Mouse (Mus musculus): Measurements from ENCODE around the gene Ctnnd2. TPM values are rescaled to one million over a fixed set of nuclear protein-coding genes. Genes with fewer than 3 reads are reported as not detected.

Gene Ctnnd2
- total and polyA plus RNA-seq, 3 experiments, result 0.16 TPM; not detected in 2

- H3K27me3 ChIP-seq (ENCODE audit: insufficient read depth, low read length), result no peaks in the 10 kb centered on the region
- H3K4me1 ChIP-seq (ENCODE audit: insufficient read depth, low read depth, low read length), result no peaks in the 10 kb centered on the region
- ATAC-seq (ENCODE audit: extremely low read depth, insufficient number of reproducible peaks, low FRiP score, poor library complexity, severe bottlenecking), result no peak
- no peaks in the 10 kb centered on the region for H3K36me3 ChIP-seq (replicated peaks)
- H3K9me3 ChIP-seq (replicated peaks), result peaks cover 3% of the 10 kb centered on the region; the same call in 1 of the 2 replicates
- DNase-seq (ENCODE audit: low spot score), result no peak
- TF ChIP-seq TAL1 (conservative IDR thresholded peaks at IDR 0.05; ENCODE audit: low read depth, low read length) (no peak), GATA2 (IDR thresholded peaks at IDR 0.05; ENCODE audit: borderline replicate concordance, low read depth, low read length) (no peak), CTCF (IDR thresholded peaks at IDR 0.05; ENCODE audit: low read depth, low read length) (no peak), POLR2AphosphoS5 (IDR thresholded peaks at IDR 0.05; ENCODE audit: insufficient replicate concordance, low read depth, low read length) (no peak), GATA1 (IDR thresholded peaks at IDR 0.05; ENCODE audit: borderline replicate concordance, low read length) (no peak)
- no peak overlapping the region for H3K4me3 ChIP-seq (ENCODE audit: low read depth, low read length)
Observed at GRCm38 (mm10) chr15:30931906-30932305, 759.5 kb downstream of the Ctnnd2 start.

DNA sequence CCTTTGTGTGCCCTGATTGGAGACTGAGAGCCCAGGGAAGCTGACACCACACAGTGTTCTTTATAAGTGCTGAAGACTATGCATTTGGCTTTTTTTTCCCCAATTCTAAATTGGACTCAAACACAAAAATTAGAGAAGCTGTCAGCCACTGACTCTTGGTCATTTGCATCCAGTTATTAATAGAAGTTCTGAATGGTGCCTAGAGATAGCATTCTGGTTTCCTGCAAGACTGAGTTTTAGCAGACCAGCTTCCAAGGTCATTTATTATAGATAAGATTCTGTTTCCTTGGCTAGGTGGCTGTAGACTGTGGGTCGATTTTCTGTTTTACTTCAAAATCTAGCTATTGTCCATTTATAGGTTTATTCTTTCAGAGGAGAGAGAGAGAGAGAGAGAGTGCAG is 773.5 kb downstream of the Ctnnd2 start:
- H3K9me3 ChIP-seq (replicated peaks), result no peaks in the 10 kb centered on the region
- TF ChIP-seq POLR2AphosphoS5 (IDR thresholded peaks at IDR 0.05; ENCODE audit: insufficient replicate concordance, low read depth, low read length) (no peak), GATA1 (IDR thresholded peaks at IDR 0.05; ENCODE audit: borderline replicate concordance, low read length) (no peak), TAL1 (conservative IDR thresholded peaks at IDR 0.05; ENCODE audit: low read depth, low read length) (no peak), CTCF (IDR thresholded peaks at IDR 0.05; ENCODE audit: low read depth, low read length) (no peak), GATA2 (IDR thresholded peaks at IDR 0.05; ENCODE audit: borderline replicate concordance, low read depth, low read length) (no peak)
- ATAC-seq (ENCODE audit: extremely low read depth, insufficient number of reproducible peaks, low FRiP score, poor library complexity, severe bottlenecking), result no peak
- H3K36me3 ChIP-seq (replicated peaks), result no peaks in the 10 kb centered on the region
- no peak for DNase-seq (ENCODE audit: low spot score)
- no peaks in the 10 kb centered on the region for H3K27me3 ChIP-seq (ENCODE audit: insufficient read depth, low read length)
- no peaks in the 10 kb centered on the region for H3K4me1 ChIP-seq (ENCODE audit: insufficient read depth, low read depth, low read length)
- no peak overlapping the region for H3K4me3 ChIP-seq (ENCODE audit: low read depth, low read length)

DNA sequence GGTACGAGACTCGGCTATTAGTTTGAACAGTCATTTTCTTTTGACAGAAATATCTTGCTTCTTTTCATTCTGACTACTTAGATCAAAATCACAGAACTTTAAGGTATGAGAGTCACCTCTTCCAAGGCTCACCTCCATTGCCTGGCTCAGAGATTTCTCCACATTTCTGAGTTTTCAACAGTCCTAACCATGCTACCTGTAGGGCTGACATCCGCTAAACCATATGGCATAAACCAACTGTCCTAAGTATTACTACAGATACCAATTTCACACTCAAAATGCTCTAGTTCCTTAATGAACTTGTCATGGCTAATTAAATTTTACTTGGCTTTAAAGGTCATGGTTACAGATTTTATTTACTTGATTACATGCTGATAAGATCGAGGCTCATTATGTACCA is 786.1 kb downstream of the Ctnnd2 start:
- Histone ChIP-seq H3K4me1 (ENCODE audit: insufficient read depth, low read depth, low read length) (no peaks in the 10 kb centered on the region), H3K4me3 (ENCODE audit: low read depth, low read length) (no peak overlapping the region), H3K27me3 (ENCODE audit: insufficient read depth, low read length) (no peaks in the 10 kb centered on the region), H3K9me3 (replicated peaks) (no peaks in the 10 kb centered on the region), H3K36me3 (replicated peaks) (no peaks in the 10 kb centered on the region)
- no peak for ATAC-seq (ENCODE audit: extremely low read depth, insufficient number of reproducible peaks, low FRiP score, poor library complexity, severe bottlenecking)
- TF ChIP-seq GATA1 (IDR thresholded peaks at IDR 0.05; ENCODE audit: borderline replicate concordance, low read length), result no peak
- no peak for TF ChIP-seq POLR2AphosphoS5 (IDR thresholded peaks at IDR 0.05; ENCODE audit: insufficient replicate concordance, low read depth, low read length)
- no peak for TF ChIP-seq GATA2 (IDR thresholded peaks at IDR 0.05; ENCODE audit: borderline replicate concordance, low read depth, low read length)
- no peak for TF ChIP-seq TAL1 (conservative IDR thresholded peaks at IDR 0.05; ENCODE audit: low read depth, low read length)
- no peak for TF ChIP-seq CTCF (IDR thresholded peaks at IDR 0.05; ENCODE audit: low read depth, low read length)
- no peak for DNase-seq (ENCODE audit: low spot score)

DNA sequence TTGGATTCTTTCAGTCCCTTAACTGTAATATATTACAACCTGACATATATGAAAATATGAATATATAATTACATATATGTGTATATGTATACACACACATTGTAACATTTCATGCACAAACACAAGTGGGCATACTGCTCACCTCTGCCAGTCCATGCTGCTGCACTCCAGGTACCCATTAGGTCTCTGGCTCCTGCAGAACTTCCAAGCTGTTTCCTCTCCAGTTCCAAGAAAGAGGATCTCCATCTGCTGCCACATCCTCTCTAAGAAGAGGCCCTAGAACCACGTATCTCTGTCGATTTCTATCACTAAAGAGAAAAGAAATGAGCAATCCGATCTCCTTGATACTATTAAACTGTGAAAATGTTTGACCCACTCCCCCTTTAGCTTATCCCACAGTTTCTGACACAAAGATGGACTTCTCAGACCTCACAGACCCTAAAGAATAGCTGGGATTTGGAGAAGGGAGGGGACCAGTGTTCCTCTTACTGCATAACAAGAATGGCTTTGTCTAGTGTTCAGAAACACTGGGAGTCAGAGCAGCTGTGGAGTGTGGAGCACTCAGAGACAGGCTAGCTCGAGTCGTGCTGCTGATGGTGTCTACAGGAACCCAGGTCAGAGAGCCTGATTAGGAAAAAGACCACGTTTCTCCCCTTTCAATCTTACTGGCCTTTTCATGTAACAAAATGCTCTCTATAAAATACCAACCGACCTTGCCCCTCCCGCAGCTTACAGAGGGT is 790.2 kb downstream of the Ctnnd2 start:
- Histone ChIP-seq H3K27me3 (ENCODE audit: insufficient read depth, low read length) (no peaks in the 10 kb centered on the region), H3K4me1 (ENCODE audit: insufficient read depth, low read depth, low read length) (no peaks in the 10 kb centered on the region), H3K4me3 (ENCODE audit: low read depth, low read length) (no peak overlapping the region), H3K36me3 (replicated peaks) (no peaks in the 10 kb centered on the region), H3K9me3 (replicated peaks) (no peaks in the 10 kb centered on the region; the same call in 1 of the 2 replicates)
- TF ChIP-seq GATA1 (IDR thresholded peaks at IDR 0.05; ENCODE audit: borderline replicate concordance, low read length) (no peak), POLR2AphosphoS5 (IDR thresholded peaks at IDR 0.05; ENCODE audit: insufficient replicate concordance, low read depth, low read length) (no peak), GATA2 (IDR thresholded peaks at IDR 0.05; ENCODE audit: borderline replicate concordance, low read depth, low read length) (no peak), TAL1 (conservative IDR thresholded peaks at IDR 0.05; ENCODE audit: low read depth, low read length) (no peak), CTCF (IDR thresholded peaks at IDR 0.05; ENCODE audit: low read depth, low read length) (no peak)
- ATAC-seq (ENCODE audit: extremely low read depth, insufficient number of reproducible peaks, low FRiP score, poor library complexity, severe bottlenecking) (no peak), DNase-seq (ENCODE audit: low spot score) (no peak)

- ATAC-seq (ENCODE audit: extremely low read depth, insufficient number of reproducible peaks, low FRiP score, poor library complexity, severe bottlenecking) (no peak), DNase-seq (ENCODE audit: low spot score) (no peak)
- TF ChIP-seq GATA1 (IDR thresholded peaks at IDR 0.05; ENCODE audit: borderline replicate concordance, low read length) (no peak), POLR2AphosphoS5 (IDR thresholded peaks at IDR 0.05; ENCODE audit: insufficient replicate concordance, low read depth, low read length) (no peak)
- Histone ChIP-seq H3K27me3 (ENCODE audit: insufficient read depth, low read length) (no peaks in the 10 kb centered on the region), H3K36me3 (replicated peaks) (no peaks in the 10 kb centered on the region), H3K4me3 (ENCODE audit: low read depth, low read length) (no peak overlapping the region), H3K4me1 (ENCODE audit: insufficient read depth, low read depth, low read length) (no peaks in the 10 kb centered on the region), H3K9me3 (replicated peaks) (no peaks in the 10 kb centered on the region; the same call in 1 of the 2 replicates)
Observed at GRCm38 (mm10) chr15:30964046-30964445, 791.7 kb downstream of the Ctnnd2 start.

- no peaks in the 10 kb centered on the region for H3K36me3 ChIP-seq (replicated peaks)
Observed at GRCm38 (mm10) chr15:30964865-30965679, 792.7 kb downstream of the Ctnnd2 start.

More at GRCm38 (mm10) chr15:30964865-30965679, 792.7 kb downstream of the Ctnnd2 start:
- H3K27me3 ChIP-seq (ENCODE audit: insufficient read depth, low read length), result no peaks in the 10 kb centered on the region
- no peaks in the 10 kb centered on the region for H3K4me1 ChIP-seq (ENCODE audit: insufficient read depth, low read depth, low read length)
- DNase-seq (ENCODE audit: low spot score), result no peak
- H3K4me3 ChIP-seq (ENCODE audit: low read depth, low read length), result no peak overlapping the region
- ATAC-seq (ENCODE audit: extremely low read depth, insufficient number of reproducible peaks, low FRiP score, poor library complexity, severe bottlenecking), result no peak
- no peaks in the 10 kb centered on the region; the same call in 1 of the 2 replicates for H3K9me3 ChIP-seq (replicated peaks)
- TF ChIP-seq GATA2 (IDR thresholded peaks at IDR 0.05; ENCODE audit: borderline replicate concordance, low read depth, low read length), result no peak
